Mouse (Mus musculus): ENCODE results near the gene Cat.
A peak's percentile ranks its signal among the peaks of the same experiment; 100 is the strongest.

The Cat gene

DNA sequence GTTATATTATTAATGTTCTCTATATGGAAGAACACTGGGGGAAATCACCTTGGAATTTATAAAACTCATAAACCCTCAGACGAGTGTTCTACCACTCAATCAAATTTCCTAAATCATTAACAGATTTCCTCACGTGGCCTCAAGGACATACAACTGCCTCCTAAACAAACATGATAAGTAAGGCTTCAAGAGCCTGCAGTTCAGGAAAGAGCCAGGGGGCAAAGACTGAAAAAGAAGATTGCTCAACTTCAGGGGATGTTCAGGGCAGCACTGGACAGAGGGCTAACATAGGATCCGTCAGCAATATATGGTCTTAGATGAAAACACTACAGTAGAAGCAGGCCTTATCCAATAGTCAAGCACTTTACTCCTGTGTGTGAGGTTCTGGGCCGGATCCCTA is 7.5 kb downstream of the Cat start:
- DNase-seq (ENCODE audit: low spot score) = no peak

DNA sequence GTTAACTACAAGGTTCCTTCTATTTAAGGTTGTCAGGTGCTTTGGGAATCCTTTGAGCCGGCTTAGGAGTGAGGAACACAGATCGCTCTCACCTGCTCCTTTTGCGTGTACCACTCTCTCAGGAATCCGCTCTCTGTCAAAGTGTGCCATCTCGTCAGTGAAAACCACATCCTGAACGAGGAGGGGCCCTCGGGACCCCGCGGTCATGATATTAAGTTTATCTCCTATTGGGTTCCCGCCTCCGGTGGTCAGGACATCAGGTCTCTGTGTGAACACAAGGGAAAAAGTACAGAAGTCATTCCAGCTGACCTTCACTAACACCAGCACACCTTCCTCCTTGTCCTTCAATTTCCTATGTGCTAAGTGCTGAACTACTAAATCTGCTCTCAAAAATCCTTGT is 8.3 kb downstream of the Cat start:
- DNase-seq (ENCODE audit: low spot score) = no peak

DNA sequence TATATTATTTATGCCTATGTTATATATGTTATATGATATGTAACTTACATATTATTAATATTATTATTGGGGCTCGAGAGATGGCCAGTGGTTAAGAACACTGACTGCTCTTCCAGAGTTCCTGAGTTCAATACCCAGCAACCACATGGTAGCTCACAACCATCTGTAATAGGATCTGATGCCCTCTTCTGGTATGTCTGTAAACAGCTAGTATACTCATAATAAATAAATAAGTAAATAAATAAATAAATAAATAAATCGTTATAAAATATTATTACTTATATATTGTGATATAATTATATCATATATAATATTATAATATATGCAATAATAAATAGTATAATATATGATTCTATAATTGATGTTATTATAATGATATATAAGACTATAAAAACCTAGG is 8.8 kb downstream of the Cat start:
- DNase-seq (ENCODE audit: low spot score) = no peak

DNA sequence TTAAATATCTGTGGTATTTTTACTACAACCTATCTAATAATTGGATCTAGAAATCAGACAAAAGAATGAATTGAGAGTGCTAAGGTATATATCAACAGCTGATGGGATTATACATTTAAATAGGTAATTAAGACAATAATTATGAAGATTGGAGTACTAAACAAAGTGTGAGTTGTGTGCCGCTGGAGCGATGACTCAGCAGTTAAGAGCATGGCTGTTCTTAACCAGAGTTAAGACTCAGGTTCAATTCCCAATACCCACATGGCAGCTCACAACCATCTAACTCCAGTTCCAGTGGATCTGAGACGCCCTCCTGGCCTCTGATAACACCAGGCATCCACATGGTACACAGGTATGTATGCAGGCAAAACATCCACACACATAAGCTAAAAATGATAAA is 11.6 kb downstream of the Cat start:
- no peak for DNase-seq (ENCODE audit: low spot score)

DNA sequence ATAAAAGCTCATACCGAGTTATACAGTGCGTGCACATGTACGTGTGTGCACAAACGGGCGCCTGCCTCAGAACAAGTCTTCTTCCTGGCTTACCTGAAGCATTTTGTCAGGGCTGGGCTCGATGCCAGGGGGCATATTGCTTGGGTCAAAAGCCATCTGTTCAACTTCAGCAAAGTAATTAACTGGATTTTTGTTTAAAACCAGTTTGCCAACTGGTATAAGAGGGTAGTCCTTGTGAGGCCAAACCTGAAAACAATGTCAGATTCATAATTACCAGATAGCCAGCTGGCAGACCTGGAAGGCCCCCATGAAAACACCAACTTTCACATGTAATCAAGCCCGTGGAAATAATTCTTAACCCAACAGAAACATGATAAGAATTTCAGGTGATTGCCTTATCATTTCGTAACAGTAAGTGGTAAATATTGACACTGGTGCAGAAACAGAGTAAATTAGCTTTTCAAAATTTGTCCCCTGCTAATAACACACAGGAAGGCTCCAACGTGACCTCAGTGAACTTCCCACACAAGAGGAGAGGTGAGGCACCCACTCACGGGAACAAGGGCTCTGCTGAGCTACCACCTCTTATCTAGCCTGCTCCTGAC is 17.9 kb downstream of the Cat start:
- no peak for DNase-seq (ENCODE audit: low spot score)

DNA sequence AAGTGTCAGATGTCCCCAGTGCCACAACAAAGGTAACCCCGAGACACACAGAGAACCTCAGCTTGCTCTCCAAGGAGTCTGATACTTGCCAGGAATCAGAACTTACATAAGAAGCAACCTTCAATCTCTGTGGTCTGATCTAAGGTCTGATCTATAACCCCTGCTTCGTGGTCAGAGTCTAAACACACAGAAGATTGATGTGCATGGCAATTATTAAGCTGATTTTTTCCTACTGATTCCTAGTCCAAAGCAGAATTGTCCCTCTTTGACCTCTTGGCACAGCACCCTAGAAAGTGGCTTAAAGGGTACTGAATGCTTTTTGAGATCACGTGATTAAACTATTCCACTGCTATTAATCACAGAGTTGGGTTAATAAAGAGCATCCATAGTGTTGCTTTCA is 18.7 kb downstream of the Cat start:
- no peak for DNase-seq (ENCODE audit: low spot score)

DNA sequence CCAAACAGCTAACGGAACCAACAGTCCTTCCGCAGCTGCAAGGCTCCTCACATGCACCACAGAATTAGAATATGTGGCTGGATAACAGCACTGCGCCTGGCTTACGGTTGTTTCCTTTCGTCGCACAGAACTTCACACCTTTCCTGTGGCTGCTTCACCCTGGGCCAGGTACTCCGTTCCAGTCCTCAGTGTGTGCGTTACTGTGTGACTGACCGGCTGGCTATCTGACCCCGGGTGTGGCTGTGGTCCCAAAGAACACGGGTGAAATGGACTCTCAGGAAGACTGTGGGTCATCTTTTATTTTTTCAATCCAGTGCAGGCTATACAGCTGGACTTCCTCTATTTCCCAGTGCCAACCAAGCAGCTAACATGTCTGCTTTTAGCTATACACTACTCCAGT is 19.5 kb downstream of the Cat start:
- DNase-seq (ENCODE audit: low spot score) = no peak

DNA sequence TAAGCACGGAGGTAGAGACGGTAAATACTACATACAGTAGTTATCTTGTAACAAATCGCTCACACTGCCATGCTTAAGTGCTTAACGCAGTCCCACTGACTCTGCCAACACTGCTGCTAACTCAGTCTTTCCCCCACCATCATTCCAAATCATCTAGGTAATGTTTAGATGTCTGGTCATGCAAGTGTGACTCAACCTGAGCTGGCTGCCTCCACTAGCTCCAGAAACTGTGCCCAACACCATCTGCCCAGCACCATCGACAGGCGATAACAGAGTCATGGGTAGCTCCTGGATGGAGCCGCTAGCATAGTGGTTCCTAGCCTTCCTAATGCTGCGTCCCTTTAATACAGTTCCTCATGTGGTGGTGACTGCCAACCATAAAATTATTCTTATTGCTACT is 20.4 kb downstream of the Cat start:
- DNase-seq (ENCODE audit: low spot score) = no peak

DNA sequence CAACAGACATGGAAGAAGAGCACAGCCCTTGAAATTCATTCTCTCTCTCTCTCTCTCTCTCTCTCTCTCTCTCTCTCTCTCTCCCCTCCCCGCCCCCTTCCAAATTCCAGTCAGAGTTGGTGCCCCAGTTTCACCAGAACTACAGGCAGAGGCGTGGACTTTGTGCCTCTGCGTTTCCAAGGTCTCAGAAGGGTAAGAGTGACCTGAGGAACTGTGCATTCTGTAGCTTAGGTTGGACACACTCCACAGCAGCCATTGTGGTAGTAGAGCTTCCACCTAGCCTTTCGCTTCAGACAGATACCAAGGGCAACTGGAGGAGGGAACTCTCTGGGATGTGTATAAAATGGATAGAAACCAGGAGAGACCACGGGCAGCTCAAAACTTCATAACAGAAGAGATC is 22.2 kb downstream of the Cat start:
- DNase-seq (ENCODE audit: low spot score) = no peak

DNA sequence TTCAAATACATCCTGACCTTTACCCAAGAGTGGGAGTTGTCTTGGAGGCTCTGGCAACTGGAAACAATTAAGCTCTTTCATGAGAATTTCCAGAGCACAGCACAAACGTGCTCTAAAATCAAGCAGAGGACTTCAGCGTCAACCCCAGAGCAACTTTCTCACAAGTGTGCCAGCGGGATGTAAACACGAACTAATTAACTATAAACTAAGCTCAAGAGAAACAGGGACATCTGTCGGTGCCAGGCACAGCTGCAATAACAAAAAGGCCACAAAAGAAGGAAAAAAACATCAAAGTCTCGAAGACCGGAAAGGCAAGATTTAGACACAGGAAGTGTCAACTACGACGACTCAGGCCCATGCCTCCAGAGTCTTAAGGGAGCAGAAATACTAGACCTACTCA is 23.2 kb downstream of the Cat start:
- peak; percentile 24 for DNase-seq (ENCODE audit: low spot score)

DNA sequence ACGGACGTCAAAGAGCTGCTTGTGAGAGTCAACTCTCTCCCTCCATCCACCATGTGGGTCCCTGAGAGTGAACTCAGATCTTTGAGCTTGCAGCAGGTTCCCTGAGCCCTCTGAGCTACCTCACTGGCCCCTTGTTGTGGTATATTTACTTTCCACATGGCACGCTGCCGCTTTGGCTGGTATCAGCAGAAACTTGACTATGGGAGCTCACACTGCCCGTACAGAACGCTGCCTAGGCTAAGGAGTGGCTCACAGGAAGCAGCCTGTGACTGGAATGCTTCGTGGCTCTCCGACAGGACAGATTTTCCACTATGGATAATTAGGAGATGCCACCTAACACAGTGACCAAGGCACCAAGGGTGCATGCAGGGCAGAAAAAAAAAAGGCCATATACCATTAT is 23.8 kb downstream of the Cat start:
- no peak for DNase-seq (ENCODE audit: low spot score)

DNA sequence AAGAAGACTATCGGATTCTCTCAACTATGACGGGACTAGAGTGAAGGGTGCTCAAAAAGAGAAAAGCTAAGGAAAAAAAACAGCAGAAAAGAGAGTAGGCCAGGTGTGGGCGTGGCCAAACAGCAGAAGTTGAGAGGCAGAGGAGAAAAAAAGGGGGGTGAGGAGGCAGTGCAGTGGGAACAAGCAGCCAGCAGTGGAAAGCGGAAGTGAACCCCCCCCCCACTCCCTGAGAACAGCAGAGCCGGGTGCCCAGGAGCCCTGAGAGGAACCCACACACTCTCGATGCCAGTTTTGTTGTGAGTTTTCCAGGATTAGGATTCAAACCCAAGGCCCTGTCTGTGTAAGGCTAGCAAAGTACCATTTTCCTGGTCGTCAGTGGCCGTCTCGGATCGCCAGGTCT is 25.9 kb downstream of the Cat start:
- no peak for DNase-seq (ENCODE audit: low spot score)

DNA sequence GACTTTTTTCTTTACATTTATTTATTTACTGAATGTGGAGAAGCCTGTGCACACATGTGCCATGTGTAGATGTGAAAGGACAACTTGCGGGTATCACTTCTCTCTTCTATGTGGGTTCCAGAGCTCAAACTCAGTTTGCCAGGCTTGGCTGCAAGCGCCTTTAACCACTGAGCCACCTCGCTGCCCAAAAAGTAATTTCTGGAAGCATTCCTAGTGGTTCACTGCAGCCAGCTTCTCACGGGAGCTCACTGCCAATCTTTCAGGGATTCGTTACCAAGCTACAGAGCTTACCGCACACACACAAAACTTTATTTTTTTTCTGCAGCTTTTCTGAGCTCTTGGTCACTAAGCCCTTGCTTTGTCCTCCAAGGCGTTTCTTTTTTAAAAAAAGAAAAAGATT is 27.3 kb downstream of the Cat start:
- DNase-seq (ENCODE audit: low spot score) = peak; percentile 35

DNA sequence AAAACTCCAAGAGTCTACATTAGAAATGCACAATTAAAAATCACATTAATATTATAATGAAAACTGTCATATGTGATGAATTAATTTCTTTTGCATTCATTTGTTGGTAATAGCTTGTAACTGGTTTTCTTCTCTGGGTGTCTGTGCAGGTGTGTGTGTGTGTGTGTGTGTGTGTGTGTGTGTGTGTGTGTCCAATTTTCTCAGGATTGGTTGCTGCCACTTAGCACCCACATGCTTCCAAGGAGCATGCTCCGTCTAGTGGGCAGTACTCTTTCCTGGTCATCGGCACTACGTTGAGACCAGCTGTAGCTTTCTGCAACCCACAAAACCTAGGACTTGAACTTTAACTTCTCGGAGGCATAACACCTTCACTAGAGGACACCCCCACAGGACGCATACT is 27.9 kb downstream of the Cat start:
- no peak for DNase-seq (ENCODE audit: low spot score)

DNA sequence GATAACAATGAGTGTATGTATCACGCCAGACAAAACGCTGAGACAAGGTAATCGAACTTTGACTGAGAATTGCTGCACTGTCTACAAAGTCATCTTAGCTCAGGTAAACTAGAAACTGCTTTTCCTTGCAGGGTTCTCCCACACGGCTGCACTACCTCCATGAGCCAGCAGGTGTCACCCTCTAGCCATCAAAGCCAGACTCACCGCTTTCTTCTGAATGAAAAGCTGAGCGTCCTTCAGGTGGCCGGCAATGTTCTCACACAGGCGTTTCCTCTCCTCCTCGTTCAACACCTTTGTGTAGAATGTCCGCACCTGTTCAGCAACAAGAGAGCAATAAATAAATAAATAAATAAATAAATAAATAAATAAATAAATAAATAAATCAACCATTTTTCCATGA is 28.3 kb downstream of the Cat start:
- DNase-seq (ENCODE audit: low spot score) = peak; percentile 81

DNA sequence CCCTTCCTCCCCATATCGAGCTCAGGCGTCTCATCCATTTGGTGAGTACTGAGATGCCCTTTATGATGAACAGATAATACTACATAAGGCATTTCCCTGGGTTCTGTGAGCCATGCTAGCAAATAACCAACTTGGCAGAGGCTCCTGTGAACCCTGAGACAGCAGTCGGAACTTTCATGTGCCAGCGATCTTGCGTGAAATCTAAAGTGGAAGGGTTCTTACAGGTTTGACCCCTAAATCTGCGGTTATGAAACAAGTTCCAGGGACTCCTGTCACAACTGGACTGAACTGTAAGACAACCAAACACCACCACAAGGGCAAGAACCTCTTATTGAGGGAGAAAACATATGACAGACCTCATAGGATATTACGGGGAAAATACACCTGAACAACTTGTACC is 29.2 kb downstream of the Cat start:
- no peak for DNase-seq (ENCODE audit: low spot score)

DNA sequence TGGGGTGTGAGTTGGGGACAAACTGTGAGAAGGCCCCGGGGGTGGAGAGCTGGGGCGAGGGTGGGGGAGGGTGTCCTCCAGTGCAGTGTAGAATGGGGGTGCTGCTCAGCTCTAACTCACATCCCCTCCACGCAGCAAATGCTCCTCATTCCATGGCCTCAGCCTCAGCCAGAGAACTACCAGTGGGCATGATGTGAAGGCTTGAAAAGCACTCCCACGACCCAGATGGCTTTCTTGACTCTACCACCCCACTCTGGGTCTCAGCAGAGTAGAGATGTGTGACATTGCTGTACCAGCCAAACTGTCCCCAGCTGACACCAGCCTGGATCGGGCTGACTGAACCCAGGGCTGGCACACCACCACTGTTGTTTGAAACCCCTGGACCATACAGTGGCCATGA is 32.4 kb downstream of the Cat start:
- DNase-seq (ENCODE audit: low spot score) = no peak

DNA sequence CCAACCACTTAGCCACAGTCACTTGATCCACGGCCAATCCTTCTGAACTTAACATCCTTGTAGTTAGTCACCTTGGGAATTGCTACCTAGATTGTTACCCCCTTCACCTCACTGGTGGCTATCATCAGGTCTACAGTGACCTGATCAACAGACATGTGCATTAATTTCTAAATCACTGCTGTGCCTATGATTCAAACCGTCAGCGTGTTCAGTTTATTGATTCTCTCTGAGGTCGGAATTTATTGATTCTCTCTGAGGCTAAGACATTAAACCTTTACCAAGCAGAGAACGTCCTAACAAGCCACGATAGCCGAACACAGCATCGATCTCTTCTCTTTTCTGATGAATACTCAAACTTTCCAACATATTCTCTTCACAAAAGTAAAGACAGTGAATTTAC is 34.7 kb downstream of the Cat start:
- no peak for DNase-seq (ENCODE audit: low spot score)

DNA sequence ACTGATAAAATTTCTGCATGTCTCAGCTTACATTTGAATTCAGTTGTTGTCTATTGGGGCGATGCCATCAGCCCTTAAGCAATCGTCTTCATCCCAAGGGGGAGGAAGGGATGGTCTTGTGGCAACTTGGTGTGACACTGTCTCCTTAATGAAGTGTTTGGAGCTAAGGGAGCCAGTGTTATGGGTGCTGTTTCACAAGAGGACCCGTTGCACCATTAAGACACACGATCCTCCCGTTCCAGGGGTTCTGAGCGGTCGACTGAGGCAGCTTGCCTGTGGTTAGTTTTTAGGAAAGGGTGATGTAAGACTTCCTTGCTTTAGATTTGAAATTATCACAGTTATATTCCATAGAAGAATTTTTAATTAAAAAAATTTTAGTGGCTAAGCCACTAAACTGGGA is 35.1 kb downstream of the Cat start:
- no peak for DNase-seq (ENCODE audit: low spot score)

DNA sequence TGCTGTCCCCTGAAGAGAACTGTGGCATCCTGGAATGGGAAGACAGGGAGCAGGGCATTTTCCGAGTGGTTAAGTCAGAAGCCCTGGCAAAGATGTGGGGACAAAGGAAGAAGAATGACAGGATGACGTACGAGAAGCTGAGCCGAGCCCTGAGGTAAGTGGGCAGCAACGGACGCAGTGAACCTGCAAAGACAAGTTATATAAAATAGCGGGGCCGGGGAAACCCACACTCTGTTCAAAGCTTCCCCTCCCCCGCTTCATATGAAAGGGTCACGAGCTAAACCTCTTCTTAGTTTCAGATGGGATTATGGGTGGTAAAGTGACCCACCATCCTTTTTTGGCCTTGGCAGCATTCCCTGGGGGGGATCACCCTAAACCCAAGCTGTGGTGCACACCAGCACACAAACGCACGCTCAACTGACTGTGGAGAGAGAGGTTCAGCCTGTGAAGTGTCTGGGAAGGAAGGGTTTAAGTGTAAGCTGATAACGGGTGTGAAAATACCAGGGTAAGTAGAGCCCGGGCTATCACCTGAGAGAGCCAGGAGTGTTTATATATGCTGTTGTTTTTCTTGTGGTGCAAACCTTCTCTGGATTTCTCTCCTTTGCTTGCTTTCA is 35.9 kb downstream of the Cat start:
- no peak for DNase-seq (ENCODE audit: low spot score)

DNA sequence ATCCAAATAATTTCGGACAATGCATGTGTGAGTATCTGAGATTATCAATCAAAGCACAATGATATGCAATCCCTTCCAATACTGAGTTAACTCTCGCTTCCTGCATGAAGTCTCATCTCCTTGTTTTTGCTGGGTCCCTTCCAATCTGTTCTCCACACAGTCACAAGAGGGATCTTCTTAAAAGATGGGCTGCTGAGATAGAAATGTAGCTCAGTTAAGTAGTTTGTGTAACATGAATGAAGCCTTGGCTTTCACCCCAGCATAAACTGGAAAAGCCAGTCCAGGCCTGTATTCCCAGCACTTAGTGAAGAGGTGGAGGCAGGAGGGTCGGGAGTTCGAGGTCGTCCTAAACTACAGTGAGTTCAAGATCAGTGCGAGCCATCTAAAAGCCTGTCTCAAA is 38.6 kb downstream of the Cat start:
- DNase-seq (ENCODE audit: low spot score) = no peak

DNA sequence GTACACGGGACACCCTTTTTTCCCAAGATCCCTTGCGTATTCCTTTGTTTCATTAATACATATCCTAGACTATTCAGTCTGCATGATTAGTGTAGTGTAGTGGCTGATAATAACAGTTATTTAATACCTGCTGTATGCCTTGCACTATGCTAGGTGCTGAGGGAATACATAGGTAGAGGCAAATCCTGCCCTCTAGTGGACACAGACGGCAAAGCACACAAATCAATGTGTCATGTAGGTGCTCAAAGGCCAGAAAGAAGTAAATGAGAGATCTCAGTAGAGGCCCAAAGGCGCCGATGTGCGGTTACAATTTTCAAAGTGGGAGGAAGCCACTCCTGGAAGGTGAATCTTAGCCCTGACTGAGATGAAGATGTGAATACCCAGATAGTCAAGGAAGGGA is 39.2 kb downstream of the Cat start:
- DNase-seq (ENCODE audit: low spot score) = peak; percentile 51

DNA sequence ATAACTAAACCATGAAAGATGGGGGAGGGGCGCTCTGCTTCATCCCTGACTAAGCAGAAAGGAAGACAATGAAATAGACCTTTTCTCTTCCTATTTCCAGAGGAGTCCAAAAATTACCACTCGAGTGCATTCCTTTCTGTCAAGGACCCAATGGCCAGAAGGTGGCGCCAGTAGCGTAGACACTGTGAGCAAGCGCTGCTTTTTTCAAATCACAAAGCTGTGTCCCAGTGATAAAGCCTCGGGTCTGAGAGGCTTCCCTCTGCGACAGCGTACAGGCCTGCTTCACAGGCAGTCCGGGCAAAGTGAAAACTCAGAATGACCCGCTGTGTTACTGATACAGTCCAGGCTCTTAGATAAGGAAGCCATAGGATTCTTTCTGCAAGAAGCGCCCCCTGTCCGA is 45.2 kb downstream of the Cat start:
- peak; percentile 82 for DNase-seq (ENCODE audit: low spot score)

DNA sequence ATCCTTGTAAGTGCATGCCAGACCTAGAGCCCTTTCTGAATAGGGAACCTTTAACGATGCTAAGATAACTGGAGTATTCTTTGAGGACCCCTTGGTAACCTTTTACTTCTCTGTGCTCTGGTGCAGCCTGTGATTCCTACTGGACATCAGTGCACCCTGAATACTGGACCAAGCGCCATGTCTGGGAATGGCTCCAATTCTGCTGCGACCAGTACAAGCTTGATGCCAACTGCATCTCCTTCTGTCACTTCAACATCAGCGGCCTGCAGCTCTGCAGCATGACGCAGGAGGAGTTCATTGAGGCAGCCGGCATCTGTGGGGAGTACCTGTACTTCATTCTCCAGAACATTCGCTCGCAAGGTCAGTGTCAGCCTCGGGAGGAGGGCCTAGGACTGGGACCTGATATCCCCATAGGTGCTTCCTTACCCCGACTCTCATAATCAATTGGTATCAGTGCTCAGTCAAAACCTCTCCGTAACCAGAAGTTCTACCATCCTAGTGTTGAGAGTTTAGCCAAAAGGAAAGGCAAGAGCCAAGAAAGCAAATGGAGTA is 45.8 kb downstream of the Cat start:
- peak; percentile 33 for DNase-seq (ENCODE audit: low spot score)

All from adipocyte (in vitro differentiated cells).